Mouse (Mus musculus): Measurements from ENCODE around the gene Tmem243. TPM values are rescaled to one million over a fixed set of nuclear protein-coding genes. Genes with fewer than 3 reads are reported as not detected.

Gene Tmem243
- polyA plus RNA-seq, 1 experiment from 2014 or later = 20.7 TPM

DNA sequence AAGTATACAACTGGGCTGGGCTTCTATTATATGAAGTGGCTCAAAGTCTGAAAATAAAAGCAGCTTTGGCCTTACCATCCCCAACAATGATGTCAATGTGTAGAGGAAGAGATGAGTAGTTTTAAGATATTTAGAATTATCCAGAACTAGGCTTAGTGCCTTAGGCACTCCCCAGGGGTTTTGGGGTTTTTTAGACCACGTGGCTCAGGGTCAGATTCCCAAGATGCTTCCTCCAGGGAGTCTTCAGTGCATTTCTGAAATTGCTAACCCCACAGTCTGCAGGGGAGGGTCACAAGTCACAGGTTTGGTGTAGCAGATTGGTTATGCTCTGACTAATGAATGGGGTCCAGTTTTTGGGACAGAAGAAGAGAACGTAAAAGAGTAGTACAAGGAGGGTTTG lies 10.8 kb downstream of the Tmem243 start:
- no peak overlapping the region for H3K4me2 ChIP-seq
- H3K27me3 ChIP-seq = no peaks in the 10 kb centered on the region
- no peak for ATAC-seq (replicated peaks; ENCODE audit: low FRiP score)
- H3K27ac ChIP-seq = no peak overlapping the region
- 64% methylated on average over 2 of the region's 2 CpGs for WGBS
- peaks cover 4% of the 10 kb centered on the region; the same call in 1 of the 2 replicates for H3K36me3 ChIP-seq
- H3K9me3 ChIP-seq (replicated peaks) = no peaks in the 10 kb centered on the region
- peaks cover 5% of the 10 kb centered on the region; the same call in 1 of the 2 replicates for H3K4me1 ChIP-seq
- no peak overlapping the region for H3K9ac ChIP-seq
- H3K4me3 ChIP-seq (replicated peaks) = no peak overlapping the region

DNA sequence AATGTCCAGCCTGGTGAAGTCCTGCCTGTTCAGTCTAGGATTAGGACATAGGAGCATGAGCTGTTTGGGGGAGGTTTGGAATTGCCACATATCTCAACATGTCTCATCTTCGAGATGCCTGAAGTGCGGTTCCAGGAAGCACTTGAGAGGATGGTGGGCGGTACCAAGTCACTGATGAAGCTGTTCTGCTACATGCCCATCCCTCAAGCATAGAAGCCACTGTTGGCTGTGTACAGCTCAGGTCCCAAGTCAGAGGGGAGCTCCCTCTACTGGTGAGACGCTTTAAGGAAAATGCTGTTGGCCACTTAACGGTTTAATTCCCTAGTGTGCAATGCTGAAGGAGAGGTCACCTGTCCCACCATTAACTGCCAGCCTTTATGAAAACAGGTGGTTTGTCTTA lies 11.3 kb downstream of the Tmem243 start:
- Histone ChIP-seq H3K9ac (no peak overlapping the region), H3K4me1 (peaks cover 5% of the 10 kb centered on the region; the same call in 1 of the 2 replicates), H3K4me2 (no peak overlapping the region), H3K4me3 (replicated peaks) (no peak overlapping the region), H3K27ac (no peak overlapping the region), H3K27me3 (no peaks in the 10 kb centered on the region), H3K9me3 (replicated peaks) (no peaks in the 10 kb centered on the region), H3K36me3 (peaks cover 7% of the 10 kb centered on the region)
- peak; percentile 63 for ATAC-seq (replicated peaks; ENCODE audit: low FRiP score)
- WGBS = 13% methylated on average over 5 of the region's 5 CpGs

DNA sequence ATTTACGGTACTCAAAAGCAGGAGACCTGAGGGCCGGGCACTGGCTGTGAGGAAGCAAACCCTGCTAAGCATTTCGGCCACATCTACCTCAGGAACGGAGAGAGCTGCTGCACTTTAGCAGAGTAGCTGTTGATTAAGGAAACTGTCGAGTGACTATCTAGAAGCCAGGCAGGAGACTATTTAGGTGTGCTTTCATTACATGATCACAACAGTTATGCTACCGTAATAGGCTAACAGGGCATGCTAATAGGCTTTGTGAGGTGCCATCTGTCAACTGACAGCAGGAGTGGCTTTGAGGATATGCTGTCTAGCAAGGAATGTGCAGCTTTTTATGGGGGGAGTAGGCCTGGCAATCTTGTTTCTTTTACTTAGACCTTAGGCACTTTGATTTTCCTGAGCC lies 13.7 kb downstream of the Tmem243 start:
- peaks cover 27% of the 10 kb centered on the region for H3K36me3 ChIP-seq
- no peak for ATAC-seq (replicated peaks; ENCODE audit: low FRiP score)
- WGBS = 47% methylated on average over 6 of the region's 6 CpGs
- no peaks in the 10 kb centered on the region for H3K27me3 ChIP-seq
- H3K9ac ChIP-seq = no peak overlapping the region
- no peak overlapping the region for H3K27ac ChIP-seq
- no peaks in the 10 kb centered on the region for H3K4me1 ChIP-seq
- no peak overlapping the region for H3K4me2 ChIP-seq
- no peaks in the 10 kb centered on the region for H3K9me3 ChIP-seq (replicated peaks)
- no peak overlapping the region for H3K4me3 ChIP-seq (replicated peaks)

DNA sequence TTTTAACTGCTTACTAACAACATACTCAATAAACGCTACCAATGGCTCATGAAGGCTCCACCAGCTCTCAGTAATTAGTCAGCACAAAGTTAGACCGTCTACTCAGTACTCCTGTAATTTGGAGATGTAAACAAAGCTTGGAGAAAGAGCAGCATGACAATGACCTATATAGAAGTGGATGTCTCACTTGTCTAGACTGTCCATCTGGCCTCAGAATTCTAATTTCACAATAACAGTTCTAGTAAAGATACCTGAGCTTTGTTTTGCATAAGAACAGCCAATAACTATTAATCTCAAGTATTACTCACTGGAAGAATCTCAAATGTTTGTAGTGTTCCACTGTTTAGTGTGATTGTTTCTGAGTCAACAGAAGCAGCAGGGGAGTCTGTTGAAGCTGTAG lies 23.7 kb downstream of the Tmem243 start:
- Histone ChIP-seq H3K9me3 (replicated peaks) (no peaks in the 10 kb centered on the region), H3K27ac (no peak overlapping the region), H3K36me3 (peaks cover 90% of the 10 kb centered on the region), H3K4me3 (replicated peaks) (no peak overlapping the region), H3K4me2 (no peak overlapping the region), H3K27me3 (no peaks in the 10 kb centered on the region), H3K9ac (no peak overlapping the region), H3K4me1 (no peaks in the 10 kb centered on the region)
- 86% methylated on average over 2 of the region's 2 CpGs for WGBS
- no peak for ATAC-seq (replicated peaks; ENCODE audit: low FRiP score)

DNA sequence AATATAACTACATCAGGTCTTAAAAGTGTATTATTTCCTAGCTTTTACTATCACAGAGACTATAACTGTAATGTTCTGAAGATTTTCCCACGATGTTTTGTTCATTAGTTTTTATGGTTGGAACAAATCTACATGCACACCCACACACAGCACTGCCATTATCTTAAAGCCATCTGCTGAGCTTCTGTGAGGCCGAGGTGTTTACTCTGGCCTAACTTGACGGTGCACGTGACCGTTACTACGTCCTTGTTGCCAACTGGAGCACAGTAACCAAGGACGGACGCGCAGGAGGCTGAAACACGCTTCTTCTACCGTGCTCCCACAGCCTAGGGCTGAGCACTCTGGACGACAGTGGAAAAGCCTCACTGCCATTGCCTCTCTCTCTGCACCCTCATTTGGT lies 28.1 kb downstream of the Tmem243 start:
- no peak overlapping the region for H3K9ac ChIP-seq
- ATAC-seq (replicated peaks; ENCODE audit: low FRiP score) = no peak
- H3K4me2 ChIP-seq = no peak overlapping the region
- peaks cover 71% of the 10 kb centered on the region for H3K36me3 ChIP-seq
- no peaks in the 10 kb centered on the region for H3K27me3 ChIP-seq
- H3K4me3 ChIP-seq (replicated peaks) = no peak overlapping the region
- H3K9me3 ChIP-seq (replicated peaks) = no peaks in the 10 kb centered on the region
- H3K27ac ChIP-seq = no peak overlapping the region
- H3K4me1 ChIP-seq = no peaks in the 10 kb centered on the region
- WGBS = 90% methylated on average over 12 of the region's 12 CpGs

DNA sequence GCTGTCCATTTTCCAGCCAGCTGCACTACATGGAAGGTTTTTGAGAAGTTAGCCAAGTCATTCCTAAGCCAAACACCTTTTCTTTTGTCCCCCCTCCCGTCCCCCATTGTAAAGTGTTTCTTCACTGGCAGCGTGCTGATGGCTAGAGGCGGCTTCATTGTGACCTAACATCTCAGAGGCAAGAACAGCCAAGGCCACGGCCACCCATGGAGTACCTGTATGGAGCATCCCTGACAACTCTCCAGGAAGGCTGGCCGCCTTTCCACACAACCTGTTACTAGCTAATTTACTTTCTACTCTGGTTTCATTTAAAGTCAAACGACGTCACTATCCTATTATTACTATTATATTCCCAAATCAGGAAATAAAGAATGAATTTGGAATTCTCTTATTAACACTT lies 31.3 kb downstream of the Tmem243 start:
- Histone ChIP-seq H3K27ac (no peak overlapping the region), H3K36me3 (peaks cover 68% of the 10 kb centered on the region), H3K27me3 (no peaks in the 10 kb centered on the region), H3K4me2 (no peak overlapping the region), H3K4me1 (no peaks in the 10 kb centered on the region), H3K9ac (no peak overlapping the region), H3K4me3 (replicated peaks) (no peak overlapping the region), H3K9me3 (replicated peaks) (no peaks in the 10 kb centered on the region)
- no peak for ATAC-seq (replicated peaks; ENCODE audit: low FRiP score)
- WGBS = 90% methylated on average over 7 of the region's 7 CpGs

DNA sequence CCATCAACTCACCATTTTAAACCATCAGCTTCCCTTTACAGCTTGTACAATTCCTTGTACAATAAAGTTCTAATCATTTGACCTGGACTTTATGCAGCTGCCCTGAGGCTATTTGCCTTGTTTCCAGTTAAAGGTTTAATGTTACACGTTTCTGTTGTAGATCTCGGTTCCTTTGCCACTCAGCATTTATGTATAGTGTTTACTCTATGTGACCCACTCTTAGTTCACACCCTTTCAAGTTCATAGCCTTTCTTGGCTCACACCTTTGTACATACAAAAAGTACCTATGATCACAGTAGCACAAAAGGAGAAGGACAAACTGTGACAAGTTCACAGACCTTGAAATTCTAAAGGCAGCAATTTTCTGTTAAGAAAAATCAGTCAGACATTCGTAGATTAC lies 35.1 kb downstream of the Tmem243 start:
- Histone ChIP-seq H3K36me3 (peaks cover 64% of the 10 kb centered on the region), H3K27me3 (no peaks in the 10 kb centered on the region), H3K9ac (no peak overlapping the region), H3K4me3 (replicated peaks) (no peak overlapping the region), H3K4me2 (no peak overlapping the region), H3K4me1 (no peaks in the 10 kb centered on the region), H3K27ac (no peak overlapping the region), H3K9me3 (replicated peaks) (no peaks in the 10 kb centered on the region)
- 74% methylated on average over 3 of the region's 3 CpGs for WGBS
- ATAC-seq (replicated peaks; ENCODE audit: low FRiP score) = no peak

DNA sequence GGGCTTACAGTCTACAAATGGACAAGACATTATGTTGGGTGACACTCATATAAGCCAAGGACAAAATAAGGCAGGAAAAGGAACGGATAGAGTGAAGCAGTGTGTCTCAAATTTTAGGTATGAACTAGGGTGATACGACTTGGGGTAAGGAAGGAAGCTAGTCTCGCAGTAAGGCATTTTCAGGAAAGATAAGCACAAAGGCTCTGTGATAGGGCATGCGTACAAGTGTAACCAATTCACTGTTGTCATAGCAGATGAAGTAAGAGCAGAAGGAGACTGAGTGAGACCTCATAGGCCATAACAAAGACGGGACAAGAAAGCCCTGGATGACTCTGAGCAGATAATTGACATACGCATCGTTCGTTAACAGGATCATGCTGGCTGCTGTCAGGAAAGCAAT lies 40.3 kb downstream of the Tmem243 start:
- H3K4me1 ChIP-seq = no peaks in the 10 kb centered on the region
- no peak overlapping the region for H3K4me2 ChIP-seq
- H3K27me3 ChIP-seq = no peaks in the 10 kb centered on the region
- no peak overlapping the region for H3K27ac ChIP-seq
- no peak overlapping the region for H3K4me3 ChIP-seq (replicated peaks)
- H3K9ac ChIP-seq = no peak overlapping the region
- ATAC-seq (replicated peaks; ENCODE audit: low FRiP score) = no peak
- H3K9me3 ChIP-seq (replicated peaks) = no peaks in the 10 kb centered on the region
- peaks cover 69% of the 10 kb centered on the region for H3K36me3 ChIP-seq
- WGBS = 93% methylated on average over 8 of the region's 8 CpGs

DNA sequence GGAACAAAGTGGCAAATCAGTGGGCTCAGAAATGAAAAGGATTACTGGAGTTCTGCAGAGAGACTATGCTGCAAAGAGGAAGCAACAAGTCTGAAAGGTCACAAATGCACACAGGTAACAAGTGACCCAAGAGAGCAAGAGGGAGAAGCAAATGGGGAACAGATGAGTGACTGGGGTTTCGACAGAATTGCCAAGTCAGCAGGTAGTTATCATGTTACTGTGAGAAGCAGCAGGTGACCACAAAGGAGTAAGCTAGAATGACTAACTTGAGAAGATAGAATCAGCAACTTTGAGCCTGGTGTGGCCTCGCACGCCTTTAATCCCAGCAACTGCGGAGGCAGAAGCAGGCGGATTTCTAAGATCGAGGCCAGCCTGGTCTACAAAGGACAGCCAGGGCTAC lies 41.9 kb downstream of the Tmem243 start:
- ATAC-seq (replicated peaks; ENCODE audit: low FRiP score) = no peak
- 87% methylated on average over 6 of the region's 6 CpGs for WGBS
- Histone ChIP-seq H3K4me2 (no peak overlapping the region), H3K9ac (no peak overlapping the region), H3K4me3 (replicated peaks) (no peak overlapping the region), H3K36me3 (peaks cover 62% of the 10 kb centered on the region), H3K27me3 (no peaks in the 10 kb centered on the region), H3K9me3 (replicated peaks) (no peaks in the 10 kb centered on the region), H3K4me1 (no peaks in the 10 kb centered on the region), H3K27ac (no peak overlapping the region)

DNA sequence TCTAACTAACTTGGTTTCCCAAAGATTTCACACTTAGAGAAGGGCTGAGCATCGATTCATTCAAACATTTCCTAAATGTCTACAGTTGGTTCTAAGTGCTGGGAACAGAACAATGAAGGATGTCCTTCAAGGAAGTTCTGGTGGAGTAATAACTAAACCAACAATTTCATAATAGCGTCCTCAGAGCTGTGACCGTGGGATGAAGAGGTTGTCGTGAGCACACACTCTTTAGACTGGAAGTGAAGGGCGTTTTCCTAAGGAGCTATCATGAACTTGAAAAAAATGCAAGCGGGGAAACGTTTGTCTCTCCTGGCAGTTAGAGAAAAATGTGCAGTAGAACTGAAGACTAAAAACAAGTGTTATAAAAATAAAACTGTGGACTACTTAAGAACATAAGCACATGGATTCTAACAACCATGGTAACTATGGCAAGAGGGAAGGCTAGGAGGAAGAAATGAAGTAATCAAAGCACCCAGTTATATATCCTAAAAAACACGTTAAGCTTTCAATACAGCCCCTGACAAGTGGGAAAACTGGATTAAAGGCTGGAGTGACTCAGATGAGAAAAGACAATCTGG lies 48.9 kb downstream of the Tmem243 start:
- no peak overlapping the region for H3K4me2 ChIP-seq
- no peaks in the 10 kb centered on the region for H3K27me3 ChIP-seq
- H3K4me1 ChIP-seq = no peaks in the 10 kb centered on the region
- WGBS = 90% methylated on average over 8 of the region's 8 CpGs
- ATAC-seq (replicated peaks; ENCODE audit: low FRiP score) = no peak
- no peak overlapping the region for H3K27ac ChIP-seq
- no peak overlapping the region for H3K4me3 ChIP-seq (replicated peaks)
- no peak overlapping the region for H3K9ac ChIP-seq
- H3K9me3 ChIP-seq (replicated peaks) = no peaks in the 10 kb centered on the region
- H3K36me3 ChIP-seq = peaks cover 46% of the 10 kb centered on the region

DNA sequence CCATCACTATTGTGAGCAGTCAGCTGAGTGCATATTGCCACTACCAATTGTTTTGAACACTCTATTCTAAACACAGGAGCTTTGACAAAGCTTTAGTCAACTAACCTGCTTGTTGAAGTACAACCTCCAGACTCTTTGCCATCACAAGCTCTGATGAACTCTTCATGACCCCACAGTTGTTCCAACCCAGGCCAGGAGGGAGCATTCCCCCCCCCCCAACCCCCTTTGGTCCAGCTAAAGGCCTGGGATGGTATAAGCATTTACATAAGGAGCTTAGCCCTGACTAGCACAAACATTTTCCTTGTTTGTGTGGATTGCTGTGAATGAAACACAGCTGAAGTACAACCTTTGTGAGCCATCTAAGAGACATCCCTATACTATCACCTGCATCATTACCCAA lies 56.3 kb downstream of the Tmem243 start:
- no peak overlapping the region for H3K4me2 ChIP-seq
- H3K27me3 ChIP-seq = no peaks in the 10 kb centered on the region
- H3K4me3 ChIP-seq (replicated peaks) = no peak overlapping the region
- no peaks in the 10 kb centered on the region for H3K9me3 ChIP-seq (replicated peaks)
- no peak for ATAC-seq (replicated peaks; ENCODE audit: low FRiP score)
- no peak overlapping the region for H3K9ac ChIP-seq
- peaks cover 8% of the 10 kb centered on the region; the same call in 1 of the 2 replicates for H3K36me3 ChIP-seq
- H3K27ac ChIP-seq = no peak overlapping the region
- H3K4me1 ChIP-seq = 0 out of 2 replicates have a peak, but pooled peaks cover 2% of the 10 kb centered on the region

DNA sequence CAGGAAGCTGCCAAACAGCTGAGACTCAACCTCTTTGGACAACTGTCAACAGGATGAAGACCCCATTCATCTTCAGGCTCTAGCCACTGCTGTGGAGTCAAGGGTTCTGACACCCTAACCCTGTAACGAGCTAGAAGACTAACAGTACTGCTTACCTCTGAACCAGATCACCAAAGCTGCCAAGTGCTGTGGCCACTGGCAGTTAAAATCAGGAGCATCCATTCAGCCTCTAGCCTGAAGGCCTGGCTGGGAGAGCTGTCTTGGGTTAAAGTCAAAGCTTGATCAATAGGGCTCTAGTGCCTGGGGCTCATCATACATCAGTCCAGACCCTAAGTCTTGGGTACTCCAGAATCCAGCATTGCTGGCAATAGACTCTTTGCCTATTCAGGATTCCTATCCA lies 56.9 kb downstream of the Tmem243 start:
- Histone ChIP-seq H3K4me1 (0 out of 2 replicates have a peak, but pooled peaks cover 2% of the 10 kb centered on the region), H3K36me3 (peaks cover 8% of the 10 kb centered on the region; the same call in 1 of the 2 replicates), H3K4me3 (replicated peaks) (no peak overlapping the region), H3K9ac (no peak overlapping the region), H3K4me2 (no peak overlapping the region), H3K27ac (no peak overlapping the region), H3K27me3 (no peaks in the 10 kb centered on the region), H3K9me3 (replicated peaks) (no peaks in the 10 kb centered on the region)
- WGBS = 38% methylated on average over 1 of the region's 1 CpGs
- no peak for ATAC-seq (replicated peaks; ENCODE audit: low FRiP score)

DNA sequence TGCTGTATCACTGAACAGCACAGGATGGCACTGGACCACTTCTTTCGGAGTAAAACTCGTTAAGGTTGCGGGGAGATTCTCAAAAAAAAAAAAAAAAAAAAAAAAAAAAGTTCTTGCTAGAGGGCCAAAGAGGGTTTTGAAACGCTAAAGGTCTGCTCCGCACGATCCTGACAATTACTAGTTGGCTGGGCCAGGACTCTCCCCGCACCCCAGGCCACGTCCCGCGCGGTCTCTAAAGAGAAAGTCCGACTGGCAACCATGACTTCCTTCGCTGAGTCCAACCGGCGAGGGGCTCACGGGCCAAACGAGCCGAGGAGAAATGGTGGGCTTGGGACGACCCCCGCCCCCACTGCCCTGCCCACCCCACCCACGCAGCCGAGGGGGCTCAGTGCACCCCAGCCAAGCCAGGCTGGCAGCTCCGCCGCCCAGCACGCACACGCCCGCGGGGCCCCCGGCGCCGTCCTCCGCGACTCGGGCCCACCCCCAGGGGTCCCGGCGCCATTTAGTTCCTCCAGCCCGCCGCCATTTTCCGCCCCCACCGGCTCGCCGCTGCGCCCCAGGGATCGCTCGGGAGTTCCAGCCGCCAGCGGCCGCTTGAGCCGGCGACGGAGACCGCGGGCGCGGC lies 60.5 kb downstream of the Tmem243 start:
- under 1% methylated on average over 45 of the region's 55 CpGs for WGBS
- no peaks in the 10 kb centered on the region for H3K36me3 ChIP-seq
- peak; percentile 80 for ATAC-seq (replicated peaks; ENCODE audit: low FRiP score)

More for the DNA sequence above, 60.5 kb downstream of the Tmem243 start:
- peak overlapping the region; percentile 98 for H3K9ac ChIP-seq
- H3K4me2 ChIP-seq = peak overlapping the region; percentile 55
- H3K4me3 ChIP-seq (replicated peaks) = peak overlapping the region; percentile 93
- H3K27ac ChIP-seq = peak overlapping the region; percentile 100
- 0 out of 2 replicates have a peak, but pooled peaks cover 2% of the 10 kb centered on the region for H3K4me1 ChIP-seq
- H3K9me3 ChIP-seq (replicated peaks) = no peaks in the 10 kb centered on the region
- no peaks in the 10 kb centered on the region for H3K27me3 ChIP-seq
